Mouse (Mus musculus): ENCODE data around the gene Fam222a.

Gene Fam222a

DNA sequence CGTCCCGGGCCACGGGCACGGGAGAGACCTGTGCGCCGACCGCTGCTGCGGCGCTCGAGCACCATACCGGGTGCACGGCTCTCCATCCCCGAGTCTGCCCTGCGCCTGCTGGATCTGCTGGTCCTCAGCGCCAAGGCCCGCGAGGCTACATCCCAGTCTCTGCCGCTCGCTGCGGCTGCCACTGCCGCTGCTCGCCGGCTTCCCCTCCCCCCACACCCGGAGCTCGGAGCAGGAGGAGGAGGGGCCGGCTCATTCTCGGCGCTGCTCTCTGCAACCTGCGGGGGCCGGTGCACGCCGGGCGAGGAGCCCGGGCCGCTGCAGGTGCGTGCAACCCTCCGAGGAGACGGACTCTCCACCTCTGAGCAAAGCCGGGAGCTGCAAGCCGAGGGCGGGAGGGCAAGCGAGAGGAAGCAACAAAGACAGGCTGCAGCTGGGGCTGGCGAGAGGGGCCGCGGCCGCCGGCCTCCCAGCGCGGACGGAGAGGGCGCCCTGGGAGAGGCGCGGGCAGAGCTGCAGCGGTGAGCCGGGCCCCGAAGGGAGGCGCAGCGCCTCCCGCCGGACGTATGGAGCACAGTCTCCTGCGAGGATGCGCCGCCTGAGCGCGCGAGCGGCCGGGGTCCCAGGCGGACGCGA lies at the start of gene Fam222a:
TSS of gene Fam222a (plus strand) at position 452 of the 633 bp plus-strand sequence.
- peak; percentile 74 for DNase-seq

DNA sequence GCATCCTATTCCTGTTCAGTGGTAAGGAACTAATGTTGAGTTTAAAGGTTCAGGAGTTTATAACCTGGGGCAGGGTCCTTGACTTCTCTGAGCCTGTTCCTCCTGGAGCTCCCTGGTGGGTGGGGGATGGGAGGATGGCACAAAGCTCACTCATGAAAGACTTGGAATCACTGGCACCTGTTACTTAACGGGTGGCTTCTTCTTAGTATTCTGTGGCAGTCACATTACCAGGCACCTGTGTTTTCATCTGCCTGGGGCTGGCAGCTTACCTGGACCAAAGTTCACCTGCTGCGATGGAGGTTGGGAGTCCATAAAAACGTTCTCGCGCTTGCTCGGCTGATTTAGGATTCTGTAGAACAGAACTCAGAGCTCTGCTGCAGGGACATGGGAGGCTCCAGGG lies 39.5 kb upstream of the Fam222a start:
- DNase-seq: no peak

- DNase-seq: no peak
Measured at GRCm38 (mm10) chr5:114530337-114530736, 37.5 kb upstream of the Fam222a start.

DNA sequence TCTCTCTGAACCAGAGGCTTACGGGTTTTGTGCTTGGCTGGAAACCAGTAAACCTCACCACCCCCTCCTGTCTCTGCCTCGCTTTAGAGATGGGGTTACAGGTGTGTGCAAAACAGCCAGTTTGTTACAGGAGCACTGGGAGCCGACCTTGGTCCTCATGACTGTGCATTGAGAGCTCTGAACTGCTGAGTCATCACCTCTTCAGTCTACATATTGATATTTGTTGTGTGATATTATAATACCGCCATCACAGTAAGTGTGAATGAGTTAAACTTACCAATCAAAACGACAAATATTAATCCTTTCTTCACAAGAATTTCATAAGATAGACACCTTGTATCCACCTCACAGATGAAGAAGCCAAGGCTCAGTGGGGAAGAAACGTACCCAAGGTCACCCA lies 35.8 kb upstream of the Fam222a start:
- DNase-seq: no peak

GRCm38 (mm10) chr5:114537308-114538020 lies 30.4 kb upstream of the Fam222a start:
- no peak for DNase-seq

DNA sequence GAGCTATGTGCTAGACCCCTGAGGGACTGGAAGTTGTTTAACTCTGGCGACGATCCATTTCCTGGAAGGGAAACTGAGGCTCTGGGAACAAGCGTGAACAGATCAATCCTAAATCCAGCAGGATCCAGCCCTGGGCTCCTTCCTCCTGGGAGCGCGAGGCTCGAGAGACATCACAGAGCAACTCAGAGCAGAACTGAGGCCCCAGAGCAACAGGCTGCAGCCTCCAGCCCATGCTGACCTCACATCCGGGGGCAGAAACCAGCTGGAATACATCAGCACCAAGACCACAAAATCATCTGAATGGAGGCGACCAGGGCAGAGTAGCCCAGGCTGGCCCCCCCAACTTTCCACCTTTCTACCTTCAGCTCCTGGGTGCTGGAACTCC lies 29.8 kb upstream of the Fam222a start:
- DNase-seq: no peak

- no peak for DNase-seq
Measured at GRCm38 (mm10) chr5:114538752-114539151, 29.1 kb upstream of the Fam222a start.

DNA sequence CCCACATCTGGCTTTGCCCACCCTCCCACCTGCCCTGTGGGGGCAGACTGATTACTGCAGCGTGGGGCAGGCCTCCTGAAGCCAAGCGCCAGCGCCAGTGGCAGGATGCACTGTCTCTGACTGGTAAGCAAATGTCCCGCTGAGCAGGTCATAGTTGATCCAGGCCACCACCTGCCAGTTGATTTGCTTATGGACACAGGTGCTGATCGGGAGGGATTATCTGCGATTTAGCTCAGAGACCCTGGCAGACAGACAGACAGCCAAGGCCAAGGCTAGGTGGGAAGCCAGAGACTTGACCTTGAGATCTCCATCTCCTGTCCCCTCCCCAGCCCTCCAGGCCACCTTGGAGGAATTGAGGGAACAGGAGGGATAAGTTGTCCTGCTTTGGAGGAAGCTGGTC lies 28.1 kb upstream of the Fam222a start:
- DNase-seq: no peak

- DNase-seq: no peak
Measured at GRCm38 (mm10) chr5:114541656-114542445, 26.0 kb upstream of the Fam222a start.

- DNase-seq: no peak
Measured at GRCm38 (mm10) chr5:114543656-114544055, 24.2 kb upstream of the Fam222a start.

GRCm38 (mm10) chr5:114544205-114544604 lies 23.6 kb upstream of the Fam222a start:
- DNase-seq: no peak

DNA sequence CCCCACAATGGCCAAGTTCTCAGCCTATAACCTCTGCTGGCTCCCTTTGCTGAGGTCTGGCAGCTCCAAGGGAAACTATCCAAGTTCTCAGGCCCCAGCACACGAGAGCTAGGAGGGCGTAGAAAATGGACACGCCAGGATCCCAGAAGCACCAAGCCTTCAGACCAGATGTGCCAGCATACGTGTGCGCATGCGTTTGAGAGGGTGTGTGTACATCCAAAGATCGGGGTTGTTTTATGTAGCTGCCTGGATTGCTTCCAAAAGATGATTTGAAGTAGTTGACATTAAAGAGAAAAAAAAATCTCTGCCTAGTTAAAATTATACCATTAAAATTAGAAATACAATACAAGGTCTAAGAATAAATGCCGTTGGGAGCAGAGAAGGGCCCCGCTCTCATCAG lies 22.7 kb upstream of the Fam222a start:
- no peak for DNase-seq

DNA sequence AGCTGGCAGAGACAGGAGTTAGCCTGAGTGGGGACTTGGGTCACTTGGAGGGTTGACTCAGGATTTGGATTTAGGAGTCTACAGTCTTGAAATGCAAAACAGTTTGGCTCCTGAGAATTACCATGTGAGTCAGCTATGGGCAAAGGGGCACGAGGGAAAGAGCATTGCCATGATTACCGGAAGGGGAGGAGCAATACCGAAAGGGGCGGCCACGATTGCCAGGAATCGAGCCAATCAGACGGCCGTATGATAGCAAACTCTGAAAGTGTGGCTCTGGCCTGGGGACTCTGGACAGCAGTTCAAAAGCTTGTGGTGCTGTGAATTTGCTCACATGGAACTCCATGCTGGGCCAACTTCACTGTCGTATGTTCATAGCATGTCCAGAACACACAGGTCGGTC lies 18.8 kb upstream of the Fam222a start:
- DNase-seq: no peak

DNA sequence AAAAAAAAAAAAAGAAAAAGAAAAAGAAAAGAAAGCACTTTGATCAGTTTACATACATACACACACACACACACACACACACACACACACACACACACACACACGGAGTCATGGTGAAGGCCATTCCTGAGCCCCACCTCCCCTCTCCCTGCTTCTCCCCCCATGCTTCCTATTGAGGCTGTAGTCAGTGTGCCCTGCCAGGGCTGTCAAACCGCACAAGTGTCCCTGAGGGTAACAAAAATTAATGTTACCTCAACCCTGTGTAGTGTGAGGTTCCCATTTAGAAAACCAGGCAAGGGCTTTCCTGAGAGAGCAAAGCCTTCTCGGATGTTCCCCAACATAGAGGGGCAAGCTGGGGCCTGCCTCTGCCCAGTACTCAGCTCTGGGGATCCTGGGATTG lies 18.0 kb upstream of the Fam222a start:
- DNase-seq: no peak

- DNase-seq: no peak
Measured at GRCm38 (mm10) chr5:114550431-114550830, 17.4 kb upstream of the Fam222a start.

- no peak for DNase-seq
Measured at GRCm38 (mm10) chr5:114550886-114551492, 16.8 kb upstream of the Fam222a start.

DNA sequence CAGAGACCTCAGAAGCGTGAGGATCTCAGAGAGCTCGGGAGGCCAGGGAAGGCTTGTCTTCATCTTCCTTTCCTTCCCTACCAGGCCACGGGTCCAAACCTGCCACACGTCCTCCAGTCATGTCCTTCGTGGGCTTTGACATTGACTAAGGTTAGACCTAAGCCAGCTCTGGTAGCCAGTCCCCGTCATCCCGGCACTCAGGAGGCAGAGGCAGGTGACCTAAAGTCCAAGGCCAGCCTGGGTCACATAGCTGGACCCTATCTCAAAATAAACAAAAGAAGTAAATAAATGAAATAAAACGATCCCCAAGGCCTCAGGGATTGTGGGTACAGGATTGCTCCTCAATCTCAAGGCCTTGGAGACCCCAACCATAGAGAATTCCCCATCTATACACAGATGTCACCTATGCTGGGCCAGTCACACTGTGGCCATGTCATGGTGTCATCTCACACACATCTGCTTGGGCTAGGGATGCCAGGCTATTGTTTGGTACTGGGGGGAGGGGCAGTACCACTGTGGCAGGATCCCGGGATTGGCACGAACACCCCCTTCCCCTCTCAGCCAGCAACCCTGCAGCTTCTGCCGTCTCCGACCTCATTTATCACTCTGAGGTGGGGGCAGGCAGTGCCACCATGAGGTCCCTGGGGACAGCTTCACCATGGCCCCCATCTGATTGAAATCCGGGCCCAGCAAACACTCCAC lies 15.2 kb upstream of the Fam222a start:
- no peak for DNase-seq

- DNase-seq: no peak
Measured at GRCm38 (mm10) chr5:114553706-114554105, 14.1 kb upstream of the Fam222a start.

- DNase-seq: no peak
Measured at GRCm38 (mm10) chr5:114555424-114555823, 12.4 kb upstream of the Fam222a start.

DNA sequence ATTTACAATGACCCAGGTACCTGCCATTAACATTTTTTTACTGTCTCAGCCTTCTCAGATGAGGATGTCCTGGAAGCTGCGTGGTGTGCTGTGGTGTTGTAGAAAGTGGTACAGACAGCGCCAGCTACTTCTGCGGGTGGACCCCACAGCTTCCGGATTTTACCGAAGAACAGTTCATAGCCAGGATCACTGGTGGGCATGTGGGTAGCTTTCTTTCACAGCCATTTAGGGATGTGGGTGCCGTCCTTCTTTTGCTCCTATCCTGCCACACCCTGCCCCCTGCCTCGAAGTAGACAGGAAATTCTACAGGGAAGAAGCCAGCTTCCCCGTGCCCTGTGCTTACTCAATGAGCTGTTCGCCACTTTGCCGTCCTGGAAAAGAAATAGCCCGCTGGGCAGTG lies 11.7 kb upstream of the Fam222a start:
- no peak for DNase-seq

DNA sequence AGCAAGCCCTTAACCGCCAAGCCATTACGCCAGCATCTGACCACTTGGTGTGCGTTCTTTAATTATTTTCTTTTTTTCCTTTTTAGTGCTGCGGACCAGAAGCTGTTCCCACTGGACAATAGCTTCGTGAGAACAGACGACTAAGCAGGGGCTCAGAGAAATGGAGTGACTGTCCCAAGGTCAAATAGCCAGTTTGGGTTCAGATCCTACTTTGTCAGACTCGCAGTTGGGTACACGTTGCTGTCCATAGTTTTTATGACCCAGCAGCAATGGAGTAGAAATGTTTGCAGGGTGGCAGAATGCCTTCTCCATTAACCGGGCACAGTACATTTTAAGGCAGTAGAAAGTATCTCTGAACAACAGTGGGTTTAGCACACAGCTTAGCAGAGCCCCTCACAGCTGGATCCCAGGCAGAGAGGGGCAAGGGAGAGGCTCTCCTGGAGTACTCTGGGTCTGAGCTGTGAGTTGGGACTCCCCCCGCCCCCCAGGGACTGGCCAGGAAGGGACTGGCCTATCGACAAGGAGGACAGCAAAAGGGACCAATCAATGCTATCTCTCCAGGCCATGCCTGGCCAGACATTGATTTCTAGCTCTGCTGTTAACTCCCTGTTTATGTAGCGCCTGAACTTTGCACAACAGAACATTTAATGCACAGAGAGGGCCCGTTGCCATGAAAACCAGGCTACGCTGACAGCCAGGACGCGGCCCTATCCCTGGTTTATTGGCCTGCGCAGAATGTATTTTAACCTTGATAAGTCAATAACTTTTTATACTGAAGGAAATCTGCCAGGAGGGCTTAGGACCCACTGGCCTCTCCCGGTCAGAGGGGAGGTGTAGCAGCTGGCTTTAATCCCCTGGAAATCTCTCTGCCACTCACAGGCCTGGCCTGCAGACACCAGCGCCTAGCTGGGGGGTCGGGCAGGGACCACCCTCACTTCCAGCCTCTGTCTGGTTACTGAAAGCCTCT lies 9.8 kb upstream of the Fam222a start:
- DNase-seq: no peak

DNA sequence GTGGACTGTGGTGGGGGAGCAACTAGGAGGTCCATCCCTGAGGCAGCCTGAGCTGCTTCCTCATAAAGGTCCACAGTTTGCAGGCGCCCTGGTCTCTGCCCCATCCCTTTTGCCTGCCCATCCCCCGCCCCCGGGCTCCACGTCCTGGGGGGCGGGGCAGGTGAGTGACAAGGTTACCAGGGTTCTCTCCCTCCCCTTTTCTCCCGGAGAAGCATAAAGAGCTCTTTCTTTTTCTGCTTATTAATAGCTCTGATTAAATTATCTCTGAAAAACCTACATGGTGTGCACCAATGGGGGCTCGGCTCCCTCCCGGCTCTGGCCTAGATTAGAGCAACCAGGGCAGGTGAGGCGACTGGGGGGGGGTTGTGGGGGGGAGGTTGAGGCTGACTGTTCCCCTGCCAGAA lies 7.3 kb upstream of the Fam222a start:
- DNase-seq: no peak
